Mouse (Mus musculus): ENCODE measurements around the gene Uxt. TPM values are rescaled to one million over a fixed set of nuclear protein-coding genes. Genes with fewer than 3 reads are reported as not detected.

Gene Uxt
- polyA plus RNA-seq, 1 experiment from 2014 or later = 41.1 TPM

GRCm38 (mm10) chrX:20920249-20920843, 41.5 kb downstream of the Uxt start:
- H3K9me3 ChIP-seq = no peaks in the 10 kb centered on the region
- 20% methylated on average over 46 of the region's 49 CpGs for WGBS
- peak overlapping the region; percentile 79 for H3K9ac ChIP-seq
- peak; percentile 71 for ATAC-seq (ENCODE audit: low FRiP score)
- no peaks in the 10 kb centered on the region for H3K27me3 ChIP-seq
- H3K4me2 ChIP-seq = peak overlapping the region; percentile 63
- peak overlapping the region; percentile 86 for H3K27ac ChIP-seq
- H3K4me1 ChIP-seq (replicated peaks) = peaks cover 15% of the 10 kb centered on the region
- H3K36me3 ChIP-seq = peaks cover 6% of the 10 kb centered on the region
- H3K4me3 ChIP-seq = peak overlapping the region; percentile 56

DNA sequence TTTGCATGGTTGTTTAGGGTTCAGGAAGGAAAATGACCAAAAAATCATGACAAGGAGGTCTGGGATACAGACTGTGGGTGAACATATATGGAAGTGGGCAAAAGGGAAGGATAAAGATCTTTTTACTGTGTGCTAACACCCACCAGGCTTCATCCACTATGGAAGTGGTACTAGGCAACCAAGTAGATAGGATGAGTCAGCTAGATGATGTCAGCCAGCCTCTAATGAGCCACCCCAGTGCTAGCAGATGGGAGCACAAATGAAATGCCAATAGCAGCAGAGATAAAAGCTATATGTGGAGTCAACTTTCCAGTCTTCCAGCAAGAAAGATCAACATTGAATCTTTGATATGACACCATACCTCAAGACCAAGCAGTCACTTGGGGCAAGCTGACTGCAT, 46.7 kb downstream of the Uxt start:
- H3K27me3 ChIP-seq = no peaks in the 10 kb centered on the region
- H3K4me1 ChIP-seq (replicated peaks) = peaks cover 15% of the 10 kb centered on the region
- H3K9me3 ChIP-seq = no peaks in the 10 kb centered on the region
- H3K27ac ChIP-seq = no peak overlapping the region
- H3K4me3 ChIP-seq = no peak overlapping the region
- no peak overlapping the region for H3K9ac ChIP-seq
- no peak overlapping the region for H3K4me2 ChIP-seq
- ATAC-seq (ENCODE audit: low FRiP score) = no peak
- peaks cover 12% of the 10 kb centered on the region for H3K36me3 ChIP-seq

GRCm38 (mm10) chrX:20913726-20914125, 48.1 kb downstream of the Uxt start:
- H3K27me3 ChIP-seq = no peaks in the 10 kb centered on the region
- no peaks in the 10 kb centered on the region for H3K9me3 ChIP-seq
- ATAC-seq (ENCODE audit: low FRiP score) = no peak
- H3K9ac ChIP-seq = no peak overlapping the region
- H3K4me2 ChIP-seq = no peak overlapping the region
- 86% methylated on average over 6 of the region's 6 CpGs for WGBS
- peaks cover 15% of the 10 kb centered on the region for H3K36me3 ChIP-seq
- H3K4me3 ChIP-seq = no peak overlapping the region
- H3K27ac ChIP-seq = no peak overlapping the region
- peaks cover 8% of the 10 kb centered on the region for H3K4me1 ChIP-seq (replicated peaks)

GRCm38 (mm10) chrX:20910074-20910473, 51.7 kb downstream of the Uxt start:
- no peaks in the 10 kb centered on the region for H3K27me3 ChIP-seq
- no peak overlapping the region for H3K4me3 ChIP-seq
- WGBS = 39% methylated on average over 3 of the region's 3 CpGs
- no peaks in the 10 kb centered on the region for H3K9me3 ChIP-seq
- peaks cover 19% of the 10 kb centered on the region for H3K36me3 ChIP-seq
- no peak overlapping the region for H3K9ac ChIP-seq
- no peak overlapping the region for H3K4me2 ChIP-seq
- no peaks in the 10 kb centered on the region for H3K4me1 ChIP-seq (replicated peaks)
- no peak for ATAC-seq (ENCODE audit: low FRiP score)
- H3K27ac ChIP-seq = no peak overlapping the region

Other genes starting within 250 kb of the Uxt start
- gene Araf, start 164.2 kb downstream of the Uxt start, polyA plus RNA-seq (2015; fragmentation: Nextera tagmentation; extraction: Ambion mirVana) = 281 and 285 TPM in 2 replicates
- 4.9 and 5.0 TPM in 2 replicates for gene Timp1, start 91.9 kb downstream of the Uxt start, polyA plus RNA-seq (2015; fragmentation: Nextera tagmentation; extraction: Ambion mirVana)
- gene Syn1, start 41.0 kb downstream of the Uxt start, polyA plus RNA-seq (2015; fragmentation: Nextera tagmentation; extraction: Ambion mirVana) = 39.9 and 41.3 TPM in 2 replicates
- gene Cfp, start 30.5 kb downstream of the Uxt start, polyA plus RNA-seq (2015; fragmentation: Nextera tagmentation; extraction: Ambion mirVana) = 5.8 and 6.5 TPM in 2 replicates
- gene Elk1, start 11.4 kb downstream of the Uxt start, polyA plus RNA-seq (2015; fragmentation: Nextera tagmentation; extraction: Ambion mirVana) = 18.4 and 18.5 TPM in 2 replicates
- 9.9 and 10.3 TPM in 2 replicates for gene Zfp182, start 100.3 kb upstream of the Uxt start, polyA plus RNA-seq (2015; fragmentation: Nextera tagmentation; extraction: Ambion mirVana)
- gene Spaca5, start 106.4 kb upstream of the Uxt start, polyA plus RNA-seq (2015; fragmentation: Nextera tagmentation; extraction: Ambion mirVana) = not detected in 2 replicates
- 4.1 and 5.1 TPM in 2 replicates for gene Zfp300, start 127.5 kb upstream of the Uxt start, polyA plus RNA-seq (2015; fragmentation: Nextera tagmentation; extraction: Ambion mirVana)
- gene Ssxa1, start 153.8 kb upstream of the Uxt start, polyA plus RNA-seq (2015; fragmentation: Nextera tagmentation; extraction: Ambion mirVana) = not detected in 2 replicates
- not detected in 2 replicates for gene Gm21876, start 213.6 kb upstream of the Uxt start, polyA plus RNA-seq (2015; fragmentation: Nextera tagmentation; extraction: Ambion mirVana)

Measured in hindbrain, embryonic 13.5 days (tissue).